Mouse (Mus musculus): ENCODE data around the gene Ccdc117.

GRCm38 (mm10) chr11:5551430-5551829 is 9.4 kb upstream of the Ccdc117 start:
- TF ChIP-seq CTCF (IDR thresholded peaks at IDR 0.05; ENCODE audit: insufficient read depth, low read length) (no peak), POLR2A (IDR thresholded peaks at IDR 0.05; ENCODE audit: borderline replicate concordance, extremely low read depth, low read depth, low read length) (no peak)

Measured in lung, adult 2 months (tissue).